Mouse (Mus musculus): ENCODE data around the gene Pusl1. TPM values are rescaled to one million over a fixed set of nuclear protein-coding genes. Genes with fewer than 3 reads are reported as not detected.

The Pusl1 gene
- total and polyA plus RNA-seq, 2 experiments from 2014 or later, result 54.3 to 95.9 TPM

- Histone ChIP-seq H3K4me2 (ENCODE audit: low read depth, low read length, poor library complexity, severe bottlenecking) (no peak overlapping the region), H3K4me1 (ENCODE audit: insufficient read depth, low read length) (no peaks in the 10 kb centered on the region), H3K36me3 (ENCODE audit: insufficient read depth, low read length) (peaks cover 36% of the 10 kb centered on the region), H3K9me3 (ENCODE audit: low read length) (no peaks in the 10 kb centered on the region), H3K9ac (replicated peaks; ENCODE audit: low read length, poor library complexity, severe bottlenecking) (no peak overlapping the region), H3K27ac (ENCODE audit: low read depth, low read length) (no peak overlapping the region), H3K4me3 (ENCODE audit: low read depth, low read length) (no peak overlapping the region), H3K27me3 (ENCODE audit: insufficient read depth, low read length) (no peaks in the 10 kb centered on the region)
- WGBS, result 89% methylated on average over 3 of the region's 3 CpGs
- no peak for TF ChIP-seq CTCF (IDR thresholded peaks at IDR 0.05)
- ATAC-seq (ENCODE audit: low FRiP score), result no peak
- DNase-seq (ENCODE audit: low spot score), result no peak
Observed at GRCm38 (mm10) chr4:155883587-155883986, 8.0 kb downstream of the Pusl1 start.

DNA sequence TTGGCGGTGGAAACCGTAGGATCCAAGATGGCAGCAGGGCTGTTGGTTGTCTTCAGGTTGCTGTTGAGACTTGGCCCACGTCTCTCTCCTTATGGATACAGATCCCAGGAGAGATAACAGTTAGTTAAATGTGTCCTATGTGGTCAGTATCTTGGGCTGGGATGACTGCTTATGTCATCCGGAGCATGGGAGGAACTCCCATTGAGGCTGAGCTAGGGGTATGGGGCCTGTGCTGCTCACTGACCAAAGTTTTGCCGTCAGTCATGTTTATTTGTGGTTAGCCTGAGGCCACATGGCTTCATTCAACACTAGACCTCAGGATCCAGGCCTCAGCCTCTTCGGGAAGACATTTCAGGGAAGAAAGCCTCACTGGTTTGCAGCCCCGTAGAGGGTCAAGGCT, 20.2 kb downstream of the Pusl1 start:
- H3K4me2 ChIP-seq (ENCODE audit: low read depth, low read length, poor library complexity, severe bottlenecking), result no peak overlapping the region
- WGBS, result 96% methylated on average over 7 of the region's 7 CpGs
- H3K27me3 ChIP-seq (ENCODE audit: insufficient read depth, low read length), result no peaks in the 10 kb centered on the region
- H3K9ac ChIP-seq (replicated peaks; ENCODE audit: low read length, poor library complexity, severe bottlenecking), result no peak overlapping the region
- no peak overlapping the region for H3K4me3 ChIP-seq (ENCODE audit: low read depth, low read length)
- no peaks in the 10 kb centered on the region for H3K9me3 ChIP-seq (ENCODE audit: low read length)
- ATAC-seq (ENCODE audit: low FRiP score) (no peak), DNase-seq (ENCODE audit: low spot score) (no peak)
- H3K4me1 ChIP-seq (ENCODE audit: insufficient read depth, low read length), result peaks cover 6% of the 10 kb centered on the region; the same call in 1 of the 2 replicates
- no peak for TF ChIP-seq CTCF (IDR thresholded peaks at IDR 0.05)
- no peak overlapping the region for H3K27ac ChIP-seq (ENCODE audit: low read depth, low read length)
- peaks cover 33% of the 10 kb centered on the region for H3K36me3 ChIP-seq (ENCODE audit: insufficient read depth, low read length)

GRCm38 (mm10) chr4:155869317-155870033, 22.1 kb downstream of the Pusl1 start, which contains the start of the genes Cptp and Ints11:
Gene Cptp, minus strand, starts transcription at chr4:155869440.
Gene Ints11, plus strand, starts transcription at chr4:155869546.
- Histone ChIP-seq H3K27me3 (ENCODE audit: insufficient read depth, low read length) (no peaks in the 10 kb centered on the region), H3K4me2 (ENCODE audit: low read depth, low read length, poor library complexity, severe bottlenecking) (peak within 1 kb of the TSS; percentile 93), H3K4me3 (ENCODE audit: low read depth, low read length) (peak within 1 kb of the TSS; percentile 71), H3K9me3 (ENCODE audit: low read length) (no peaks in the 10 kb centered on the region), H3K9ac (replicated peaks; ENCODE audit: low read length, poor library complexity, severe bottlenecking) (peak within 1 kb of the TSS; percentile 90), H3K4me1 (ENCODE audit: insufficient read depth, low read length) (peaks cover 6% of the 10 kb centered on the region; the same call in 1 of the 2 replicates), H3K36me3 (ENCODE audit: insufficient read depth, low read length) (peaks cover 36% of the 10 kb centered on the region), H3K27ac (ENCODE audit: low read depth, low read length) (peak within 1 kb of the TSS; percentile 77)
- peak; percentile 94 for ATAC-seq (ENCODE audit: low FRiP score)
- under 1% methylated on average over 59 of the region's 63 CpGs for WGBS
- TF ChIP-seq CTCF (IDR thresholded peaks at IDR 0.05), result peak; percentile 45
- peak; percentile 96 for DNase-seq (ENCODE audit: low spot score)

DNA sequence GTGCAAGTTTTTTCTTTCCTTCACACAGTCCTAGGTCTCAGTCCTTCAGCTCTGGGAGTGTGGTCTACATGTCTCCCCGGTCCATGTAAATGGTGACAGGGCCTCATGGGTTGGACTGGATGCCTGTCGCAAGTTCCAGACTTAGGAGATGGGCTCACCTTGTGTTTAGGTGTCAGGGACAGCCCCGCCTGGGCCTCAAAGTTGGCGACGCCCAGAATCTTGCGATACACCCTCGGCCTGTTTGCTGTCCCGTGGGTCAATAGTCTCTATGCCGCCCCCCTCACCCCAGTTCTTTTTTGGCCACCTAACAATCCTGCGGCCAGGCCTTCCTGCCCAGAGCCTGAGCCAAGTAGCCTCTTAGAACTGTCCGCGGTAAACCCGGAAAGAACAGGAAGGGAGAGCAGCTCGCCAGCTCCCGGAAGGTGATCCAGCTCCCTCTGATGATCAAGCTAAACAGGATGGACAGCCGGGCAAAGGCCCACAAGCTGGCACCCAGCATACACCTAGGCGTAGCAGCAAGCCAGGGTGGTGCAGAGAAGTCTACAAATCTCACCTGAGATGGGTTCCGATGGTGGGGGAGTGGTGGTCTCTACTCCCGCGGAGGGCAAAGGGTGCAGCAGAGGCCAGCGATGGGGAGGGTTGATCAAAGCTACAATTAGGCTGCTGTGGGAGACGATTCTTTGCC, 22.8 kb downstream of the Pusl1 start:
- peaks cover 34% of the 10 kb centered on the region for H3K36me3 ChIP-seq (ENCODE audit: insufficient read depth, low read length)
- ATAC-seq (ENCODE audit: low FRiP score), result peak; percentile 58
- no peaks in the 10 kb centered on the region for H3K9me3 ChIP-seq (ENCODE audit: low read length)

GRCm38 (mm10) chr4:155863001-155863400, 28.6 kb downstream of the Pusl1 start, which contains the start of gene Tas1r3:
Gene Tas1r3, minus strand, starts transcription at chr4:155863362.
- 83% methylated on average over 5 of the region's 5 CpGs for WGBS
- Histone ChIP-seq H3K36me3 (ENCODE audit: insufficient read depth, low read length) (peaks cover 59% of the 10 kb centered on the region), H3K9me3 (ENCODE audit: low read length) (no peaks in the 10 kb centered on the region), H3K4me2 (ENCODE audit: low read depth, low read length, poor library complexity, severe bottlenecking) (no peak within 1 kb of the TSS), H3K27me3 (ENCODE audit: insufficient read depth, low read length) (no peaks in the 10 kb centered on the region), H3K4me3 (ENCODE audit: low read depth, low read length) (no peak within 1 kb of the TSS), H3K9ac (replicated peaks; ENCODE audit: low read length, poor library complexity, severe bottlenecking) (no peak within 1 kb of the TSS), H3K27ac (ENCODE audit: low read depth, low read length) (no peak within 1 kb of the TSS), H3K4me1 (ENCODE audit: insufficient read depth, low read length) (0 out of 2 replicates have a peak, but pooled peaks cover under 1% of the 10 kb centered on the region)
- DNase-seq (ENCODE audit: low spot score), result no peak
- no peak for TF ChIP-seq CTCF (IDR thresholded peaks at IDR 0.05)
- no peak for ATAC-seq (ENCODE audit: low FRiP score)

More for the DNA sequence above, 22.8 kb downstream of the Pusl1 start:
- no peak for TF ChIP-seq CTCF (IDR thresholded peaks at IDR 0.05)
- Histone ChIP-seq H3K4me1 (ENCODE audit: insufficient read depth, low read length) (peaks cover 6% of the 10 kb centered on the region; the same call in 1 of the 2 replicates), H3K27me3 (ENCODE audit: insufficient read depth, low read length) (no peaks in the 10 kb centered on the region), H3K4me2 (ENCODE audit: low read depth, low read length, poor library complexity, severe bottlenecking) (peak overlapping the region; percentile 93), H3K4me3 (ENCODE audit: low read depth, low read length) (peak overlapping the region; percentile 71), H3K27ac (ENCODE audit: low read depth, low read length) (peak overlapping the region; percentile 77), H3K9ac (replicated peaks; ENCODE audit: low read length, poor library complexity, severe bottlenecking) (peak overlapping the region; percentile 90)
- no peak for DNase-seq (ENCODE audit: low spot score)
- WGBS, result 16% methylated on average over 22 of the region's 22 CpGs

DNA sequence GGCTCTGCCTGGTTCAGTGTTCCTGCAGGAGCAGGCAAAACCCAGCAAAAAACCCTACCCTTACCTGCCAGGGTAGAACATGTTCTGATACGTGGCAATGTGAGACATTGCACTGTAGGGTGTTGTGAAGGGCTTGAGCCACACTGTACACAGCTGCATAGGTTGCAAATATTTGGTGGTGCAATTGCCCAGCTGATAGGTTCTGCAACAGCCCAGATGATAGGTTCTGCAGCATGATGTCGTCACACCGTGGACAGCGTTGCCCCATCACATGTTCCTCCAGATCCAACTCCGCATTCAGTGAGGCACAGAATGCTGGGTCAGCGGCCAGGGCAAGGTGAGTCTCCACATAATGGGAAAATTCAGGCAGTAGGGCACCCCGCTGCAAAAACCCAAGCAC, 29.8 kb downstream of the Pusl1 start:
- Histone ChIP-seq H3K36me3 (ENCODE audit: insufficient read depth, low read length) (peaks cover 70% of the 10 kb centered on the region), H3K27me3 (ENCODE audit: insufficient read depth, low read length) (no peaks in the 10 kb centered on the region), H3K9me3 (ENCODE audit: low read length) (no peaks in the 10 kb centered on the region), H3K4me1 (ENCODE audit: insufficient read depth, low read length) (no peaks in the 10 kb centered on the region), H3K4me3 (ENCODE audit: low read depth, low read length) (no peak overlapping the region), H3K27ac (ENCODE audit: low read depth, low read length) (no peak overlapping the region), H3K4me2 (ENCODE audit: low read depth, low read length, poor library complexity, severe bottlenecking) (no peak overlapping the region), H3K9ac (replicated peaks; ENCODE audit: low read length, poor library complexity, severe bottlenecking) (no peak overlapping the region)
- WGBS, result 91% methylated on average over 7 of the region's 7 CpGs
- ATAC-seq (ENCODE audit: low FRiP score), result no peak
- TF ChIP-seq CTCF (IDR thresholded peaks at IDR 0.05), result no peak
- no peak for DNase-seq (ENCODE audit: low spot score)

Measured in midbrain, postnatal 0 days (tissue).